Mouse (Mus musculus): ENCODE results near the gene Kif1c. TPM values are rescaled to one million over a fixed set of nuclear protein-coding genes. Genes with fewer than 3 reads are reported as not detected.

Gene Kif1c
- total and polyA plus RNA-seq, 3 experiments, result 19.8 to 21.7 TPM; not detected in 1

DNA sequence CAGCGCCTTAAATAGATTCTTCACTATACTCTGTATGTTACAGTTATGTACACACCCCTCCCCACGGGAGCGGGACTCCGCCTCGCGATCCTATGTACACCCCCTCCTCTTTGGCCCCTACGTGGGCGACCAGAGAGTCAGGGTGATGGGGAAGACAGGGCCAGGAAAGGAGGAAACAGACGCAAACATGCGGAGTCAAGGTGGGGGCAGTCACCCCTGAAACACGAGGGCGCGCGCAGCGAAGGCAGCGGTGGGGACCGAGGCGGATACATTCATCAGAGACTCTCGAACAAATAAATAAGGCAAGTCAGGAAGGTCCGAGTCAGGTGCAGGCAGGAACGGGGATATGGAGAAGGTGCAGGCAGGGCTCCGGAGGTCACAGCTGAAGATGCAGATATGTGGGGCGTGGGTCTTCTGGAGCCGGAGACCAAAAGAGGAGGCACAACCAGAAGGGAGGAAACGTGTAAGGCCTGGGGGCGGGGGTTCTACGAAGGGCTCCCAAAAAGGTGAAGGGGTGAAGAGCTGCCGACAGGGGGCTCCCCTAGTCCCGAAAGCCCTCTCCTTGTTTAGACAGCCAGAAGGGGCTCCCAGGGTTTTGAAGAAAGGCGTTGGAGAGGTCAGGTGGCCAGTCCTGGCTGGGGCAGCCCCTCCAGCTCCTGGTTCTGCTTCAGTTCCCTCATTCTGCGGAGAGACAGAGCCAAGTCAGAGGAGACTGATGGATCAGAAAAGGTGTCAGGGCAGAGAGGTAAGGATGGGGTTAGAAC lies 30.6 kb upstream of the Kif1c start (continued):
- peak; percentile 48; the same call in 1 of the 2 replicates for TF ChIP-seq MYC (IDR thresholded peaks at IDR 0.05; ENCODE audit: low read depth, low read length)
- TF ChIP-seq RAD21 (IDR thresholded peaks at IDR 0.05; ENCODE audit: low read depth, low read length), result peak; percentile 39
- no peak for TF ChIP-seq GATA1 (IDR thresholded peaks at IDR 0.05; ENCODE audit: low read depth, low read length)
- peak; percentile 47 to 83 (median 78); a peak in 5 of 6 replicates for TF ChIP-seq CTCF (IDR thresholded peaks at IDR 0.05 in 2 of 3, conservative IDR thresholded peaks at IDR 0.05 in 1 of 3; ENCODE audit: control insufficient read depth in 1 of 3, insufficient read depth in 1 of 3, low read depth in 2 of 3, low read length in 3 of 3, poor library complexity in 1 of 3, severe bottlenecking in 1 of 3)
- peak; percentile 65 for TF ChIP-seq SMC3 (IDR thresholded peaks at IDR 0.05; ENCODE audit: low read depth, low read length)
- TF ChIP-seq USF1 (IDR thresholded peaks at IDR 0.05; ENCODE audit: low read depth, low read length), result no peak
- TF ChIP-seq NRF1 (IDR thresholded peaks at IDR 0.05; ENCODE audit: insufficient read depth, low read depth, low read length, poor library complexity, severe bottlenecking), result no peak
- no peak for TF ChIP-seq POLR2AphosphoS5 (IDR thresholded peaks at IDR 0.05; ENCODE audit: borderline replicate concordance, low read depth, low read length)
- 0 out of 2 replicates have a peak, but pooled peaks have one; percentile 24 for TF ChIP-seq ETS1 (IDR thresholded peaks at IDR 0.05; ENCODE audit: low read depth, low read length)
- no peak for TF ChIP-seq MYB (IDR thresholded peaks at IDR 0.05; ENCODE audit: low read depth, low read length)

DNA sequence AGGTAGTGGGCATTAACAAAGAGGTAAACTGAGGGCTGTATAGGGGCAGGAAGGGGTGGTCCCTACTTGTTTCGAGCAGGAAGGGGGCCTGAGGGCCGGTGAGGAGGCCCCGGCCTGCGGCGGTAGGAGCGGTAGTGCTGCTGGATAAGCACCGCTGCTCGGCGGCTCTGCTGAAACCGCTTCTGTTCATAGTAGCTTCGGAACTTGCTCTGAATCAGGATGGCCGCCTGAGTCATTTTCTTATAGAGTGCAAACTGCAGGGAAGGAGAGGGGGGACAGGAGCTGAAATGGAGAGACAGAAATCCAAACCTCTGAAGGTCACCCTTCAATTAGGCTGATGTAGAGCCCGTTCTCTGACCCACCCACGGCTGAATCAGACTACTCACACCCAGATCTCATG lies 29.9 kb upstream of the Kif1c start:
- Histone ChIP-seq H3K4me1 (ENCODE audit: control insufficient read depth in 1 of 2, insufficient read depth in 2 of 2, low read length in 2 of 2) (peaks cover 2 to 24% of the 10 kb centered on the region in 2 experiments; a peak in 3 of 4 replicates), H3K27me3 (ENCODE audit: control insufficient read depth in 1 of 2, insufficient read depth in 2 of 2, low read length in 2 of 2) (no peaks in the 10 kb centered on the region), H3K9ac (ENCODE audit: control insufficient read depth, low read depth, low read length, poor library complexity, severe bottlenecking) (peak overlapping the region; percentile 90), H3K36me3 (ENCODE audit: control insufficient read depth in 1 of 2, insufficient read depth in 2 of 2, low read length in 2 of 2) (peaks cover 0 to 11% of the 10 kb centered on the region in 2 experiments; a peak in 2 of 4 replicates), H3K4me3 (ENCODE audit: control insufficient read depth in 1 of 2, insufficient read depth in 1 of 2, low read depth in 2 of 2, low read length in 2 of 2) (no peak overlapping the region), H3K27ac (ENCODE audit: control insufficient read depth, low read depth, low read length) (no peak overlapping the region), H3K9me3 (replicated peaks; ENCODE audit: insufficient read depth, low read length) (no peaks in the 10 kb centered on the region), H3K79me2 (ENCODE audit: control insufficient read depth, insufficient read depth, low read length, poor library complexity) (peaks cover 18% of the 10 kb centered on the region)
- TF ChIP-seq POLR2A (IDR thresholded peaks at IDR 0.05; ENCODE audit: control insufficient read depth in 1 of 2, insufficient read depth in 1 of 2, low read depth in 1 of 2, low read length in 2 of 2, poor library complexity in 1 of 2) (no peak), BHLHE40 (IDR thresholded peaks at IDR 0.05; ENCODE audit: borderline replicate concordance, low read depth, low read length) (no peak)
- no peak for DNase-seq (ENCODE audit: low read depth, low spot score)

GRCm38 (mm10) chr11:70671333-70672047 lies 28.9 kb upstream of the Kif1c start:
- Histone ChIP-seq H3K9ac (ENCODE audit: control insufficient read depth, low read depth, low read length, poor library complexity, severe bottlenecking) (no peak overlapping the region), H3K27ac (ENCODE audit: control insufficient read depth, low read depth, low read length) (no peak overlapping the region), H3K9me3 (replicated peaks; ENCODE audit: insufficient read depth, low read length) (no peaks in the 10 kb centered on the region), H3K4me3 (ENCODE audit: control insufficient read depth in 1 of 2, insufficient read depth in 1 of 2, low read depth in 2 of 2, low read length in 2 of 2) (no peak overlapping the region), H3K79me2 (ENCODE audit: control insufficient read depth, insufficient read depth, low read length, poor library complexity) (peaks cover 18% of the 10 kb centered on the region), H3K4me1 (ENCODE audit: control insufficient read depth in 1 of 2, insufficient read depth in 2 of 2, low read length in 2 of 2) (peaks cover 2 to 24% of the 10 kb centered on the region in 2 experiments; a peak in 3 of 4 replicates), H3K27me3 (ENCODE audit: control insufficient read depth in 1 of 2, insufficient read depth in 2 of 2, low read length in 2 of 2) (no peaks in the 10 kb centered on the region), H3K36me3 (ENCODE audit: control insufficient read depth in 1 of 2, insufficient read depth in 2 of 2, low read length in 2 of 2) (peaks cover 0 to 11% of the 10 kb centered on the region in 2 experiments; a peak in 2 of 4 replicates)
- DNase-seq (ENCODE audit: low read depth, low spot score), result no peak
- no peak for TF ChIP-seq ETS1 (IDR thresholded peaks at IDR 0.05; ENCODE audit: low read depth, low read length)
- no peak for TF ChIP-seq MYC (IDR thresholded peaks at IDR 0.05; ENCODE audit: low read depth, low read length)
- no peak for TF ChIP-seq MAZ (IDR thresholded peaks at IDR 0.05; ENCODE audit: low read depth, low read length)
- no peak for TF ChIP-seq TCF12 (IDR thresholded peaks at IDR 0.05; ENCODE audit: low read depth, low read length)
- TF ChIP-seq ZC3H11A (IDR thresholded peaks at IDR 0.05; ENCODE audit: low read depth, low read length), result no peak
- no peak for TF ChIP-seq RCOR1 (IDR thresholded peaks at IDR 0.05; ENCODE audit: low read depth, low read length)
- TF ChIP-seq ZMIZ1 (IDR thresholded peaks at IDR 0.05; ENCODE audit: low read depth, low read length), result no peak
- no peak for TF ChIP-seq TBP (IDR thresholded peaks at IDR 0.05; ENCODE audit: low read depth, low read length)
- no peak for TF ChIP-seq KAT2A (conservative IDR thresholded peaks at IDR 0.05; ENCODE audit: low read depth, low read length)
- no peak for TF ChIP-seq BHLHE40 (IDR thresholded peaks at IDR 0.05; ENCODE audit: borderline replicate concordance, low read depth, low read length)
- no peak for TF ChIP-seq MAX (IDR thresholded peaks at IDR 0.05; ENCODE audit: low read length)
